34 mouse cellular contexts compared by ENCODE assay signal in the genomic region with DNA sequence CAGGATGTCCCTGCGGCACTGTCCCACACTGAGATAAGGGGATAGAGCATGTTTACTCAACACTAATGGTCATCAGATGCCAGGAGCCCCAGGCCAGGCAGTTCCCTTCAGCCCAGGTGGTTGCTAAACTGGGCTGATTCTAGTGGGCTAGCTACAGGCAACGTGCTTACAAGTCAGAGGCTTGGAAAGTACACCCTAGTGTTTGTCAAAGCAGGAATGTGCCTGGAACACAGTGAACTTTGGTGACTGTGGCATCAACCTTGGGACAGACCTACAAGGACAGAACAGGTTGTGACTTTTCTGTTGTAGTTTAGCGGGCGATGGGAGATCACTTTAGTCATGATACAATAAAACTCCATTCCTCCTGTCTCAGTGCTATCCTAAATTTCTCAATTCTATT.
"Had no signal": no experiment of that assay in that cellular context is flagged by ENCODE, and none has a peak within 500 bp of the region (broad histone marks: within the 10 kb centered on the region; RNA-seq: fewer than 3 reads in every experiment).

No protein-coding gene starts in this region.

- H3K4me2 ChIP-seq: heart, embryonic 11.5 days; heart, embryonic 13.5 days; heart, embryonic 15.5 days; hindbrain, embryonic 12.5 days; hindbrain, embryonic 13.5 days; hindbrain, embryonic 14.5 days; hindbrain, embryonic 15.5 days; intestine, embryonic 15.5 days; kidney, embryonic 15.5 days had no signal

- H3K4me1 ChIP-seq: heart, embryonic 10.5 days; heart, embryonic 13.5 days; heart, embryonic 15.5 days; hindbrain, embryonic 10.5 days; hindbrain, embryonic 12.5 days; hindbrain, embryonic 13.5 days; hindbrain, embryonic 15.5 days; intestine, embryonic 15.5 days; kidney, embryonic 15.5 days had no signal

- H3K9ac ChIP-seq: heart, embryonic 13.5 days; heart, embryonic 15.5 days; hindbrain, embryonic 12.5 days; hindbrain, embryonic 13.5 days; hindbrain, embryonic 14.5 days; hindbrain, embryonic 15.5 days; intestine, embryonic 15.5 days; kidney, embryonic 15.5 days had no signal

- H3K4me3 ChIP-seq: heart, embryonic 10.5 days; heart, embryonic 13.5 days; heart, embryonic 15.5 days; hindbrain, embryonic 10.5 days; hindbrain, embryonic 12.5 days; hindbrain, embryonic 13.5 days; hindbrain, embryonic 15.5 days; intestine, embryonic 15.5 days; kidney, embryonic 15.5 days; layer of hippocampus, adult 2 months had no signal

- H3K27ac ChIP-seq: heart, embryonic 10.5 days; heart, embryonic 13.5 days; heart, embryonic 15.5 days; hindbrain, embryonic 10.5 days; hindbrain, embryonic 12.5 days; hindbrain, embryonic 13.5 days; hindbrain, embryonic 14.5 days; hindbrain, embryonic 15.5 days; hindbrain, postnatal 0 days; intestine, embryonic 15.5 days; kidney, embryonic 15.5 days; kidney, postnatal 0 days; layer of hippocampus, adult 2 months had no signal

- H3K9me3 ChIP-seq: heart, embryonic 10.5 days; heart, embryonic 13.5 days; heart, embryonic 15.5 days; hindbrain, embryonic 10.5 days; hindbrain, embryonic 12.5 days; hindbrain, embryonic 13.5 days; hindbrain, embryonic 15.5 days; intestine, embryonic 15.5 days; kidney, embryonic 15.5 days had no signal

- H3K36me3 ChIP-seq: heart, embryonic 10.5 days; heart, embryonic 13.5 days; heart, embryonic 15.5 days; hindbrain, embryonic 10.5 days; hindbrain, embryonic 12.5 days; hindbrain, embryonic 13.5 days; hindbrain, embryonic 15.5 days; intestine, embryonic 15.5 days; kidney, embryonic 15.5 days had no signal

- H3K27me3 ChIP-seq: heart, embryonic 13.5 days; heart, embryonic 15.5 days; hindbrain, embryonic 12.5 days; hindbrain, embryonic 13.5 days; hindbrain, embryonic 15.5 days; intestine, embryonic 15.5 days; kidney, embryonic 15.5 days had no signal

- ATAC-seq: hindbrain, embryonic 16.5 days; hindbrain, postnatal 0 days; inflammation-experienced regulatory T-cells, adult 6 months; intestine, embryonic 15.5 days; intestine, embryonic 16.5 days; intestine, postnatal 0 days had no signal

- DNase-seq: heart, postnatal 10 days; heart, postnatal 14 days; heart, postnatal 36 days; heart, postnatal 4 days; kidney, adult 11 months; kidney, adult 18-20 months; kidney, adult 2 months; kidney, adult 8-10 months; kidney, adult 9 months; kidney, postnatal 10 days; kidney, postnatal 14 days; kidney, postnatal 25 days; kidney, postnatal 36 days; kidney, postnatal 4 days; layer of hippocampus, adult 9-11 months; layer of hippocampus, postnatal 36 days had no signal
